Mouse (Mus musculus) myocyte (in vitro differentiated cells): Measurements from ENCODE around the gene Tmem106a. TPM values are rescaled to one million over a fixed set of nuclear protein-coding genes. Genes with fewer than 3 reads are reported as not detected.
A peak's percentile ranks its signal among the peaks of the same experiment; 100 is the strongest.
"Not testable (repeated sequence)": the region's sequence is repeated elsewhere in the genome, so short reads cannot be mapped to it uniquely, and the experiment has no call there.

ENCODE experiments used
- H3K27me3 ChIP-seq: one replicate; pipeline ENCODE4 v1.6.1; 2011; ENCODE audit not compliant: control insufficient read depth, insufficient read depth, insufficient read length
- H3K36me3 ChIP-seq: one replicate; pipeline ENCODE4 v1.6.1; 2011; ENCODE audit not compliant: control insufficient read depth, insufficient read depth
- H3K4me2 ChIP-seq: one replicate; pipeline ENCODE4 v1.6.1; 2011; ENCODE audit warnings: low read depth, control low read depth
- H3K4me3 ChIP-seq: one replicate; pipeline ENCODE4 v1.5.1; 2011; ENCODE audit warnings: mild to moderate bottlenecking, control low read depth, moderate library complexity
- H3K79me2 ChIP-seq: one replicate; pipeline ENCODE4 v1.6.1; 2011; ENCODE audit not compliant: control insufficient read depth, insufficient read depth
- H3ac ChIP-seq: one replicate; pipeline ENCODE4 v1.6.1; 2011; ENCODE audit not compliant: control insufficient read depth, insufficient read length
- POLR2A ChIP-seq: IDR thresholded peaks from one replicate; pipeline ENCODE4 v1.6.1; 2011; ENCODE audit warnings: low read depth, mild to moderate bottlenecking, control low read depth, moderate library complexity; ENCODE audit not compliant: insufficient read length
- POLR2AphosphoS2 ChIP-seq: IDR thresholded peaks from one replicate; pipeline ENCODE4 v1.6.1; 2011; ENCODE audit warnings: low read depth, control low read depth; ENCODE audit not compliant: insufficient read length
- polyA plus RNA-seq: library from polyadenylated mRNA; unstranded; fragments of >200 nt; fragmentation: generic; extraction: Trizol; gene quantifications from one replicate; pipeline ENCODE4 v1.2.1, GENCODE M21; 2012; ENCODE audit warnings: missing spikeins

Tmem106a gene
- polyA plus RNA-seq, 1 experiment = 1.8 TPM

- H3K36me3 ChIP-seq, H3K79me2 ChIP-seq, H3K27me3 ChIP-seq: not testable (repeated sequence)
- peak overlapping the region; percentile 77 for H3K4me2 ChIP-seq
- peak overlapping the region; percentile 34 for H3ac ChIP-seq
- TF ChIP-seq POLR2AphosphoS2 (peak; percentile 56), POLR2A (peak; percentile 71)
- peak overlapping the region; percentile 22 for H3K4me3 ChIP-seq
Observed at GRCm38 (mm10) chr11:101640857-101641709, 59.0 kb downstream of the Tmem106a start.

Other genes starting within 250 kb of the Tmem106a start
- not detected for gene G6pc, start 214.7 kb upstream of the Tmem106a start, polyA plus RNA-seq
- gene Aarsd1, start 164.6 kb upstream of the Tmem106a start, polyA plus RNA-seq = 31.2 TPM
- gene Gm27029, start 157.4 kb upstream of the Tmem106a start, polyA plus RNA-seq = 3.8 TPM
- gene Rundc1, start 157.2 kb upstream of the Tmem106a start, polyA plus RNA-seq = 13.6 TPM
- gene Ptges3l, start 156.9 kb upstream of the Tmem106a start, polyA plus RNA-seq = 58.8 TPM
- gene Rpl27, start 139.9 kb upstream of the Tmem106a start, polyA plus RNA-seq = 2,022 TPM
- 24.8 TPM for gene Ifi35, start 133.8 kb upstream of the Tmem106a start, polyA plus RNA-seq
- 20.9 TPM for gene Rnd2, start 117.2 kb upstream of the Tmem106a start, polyA plus RNA-seq
- 283 TPM for gene Vat1, start 116.0 kb upstream of the Tmem106a start, polyA plus RNA-seq
- gene Brca1, start 30.3 kb upstream of the Tmem106a start, polyA plus RNA-seq = 1.0 TPM
- gene Nbr1, start 30.1 kb upstream of the Tmem106a start, polyA plus RNA-seq = 33.0 TPM
- not detected for gene Gm11634, start 17.0 kb downstream of the Tmem106a start, polyA plus RNA-seq
- 8.5 TPM for gene Rdm1, start 45.0 kb downstream of the Tmem106a start, polyA plus RNA-seq
- gene Arl4d, start 83.3 kb downstream of the Tmem106a start, polyA plus RNA-seq = 7.7 TPM
- gene Dhx8, start 150.7 kb downstream of the Tmem106a start, polyA plus RNA-seq = 19.1 TPM
- gene Etv4, start 203.1 kb downstream of the Tmem106a start, polyA plus RNA-seq = 21.2 TPM